ENCODE assay signal across 13 mouse cellular contexts in genomic region chr7:92822409-92823101, GRCm38 (mm10). TPM values are rescaled to one million over a fixed set of nuclear protein-coding genes. Genes with fewer than 3 reads are reported as not detected.
DNase-seq lines count a peak whose midpoint lies in the region; ATAC-seq and TF ChIP-seq lines count a peak whose summit lies in the region.
"Had no signal": no experiment of that assay in that cellular context is flagged by ENCODE, and none has a peak within 500 bp of the region (broad histone marks: within the 10 kb centered on the region; RNA-seq: fewer than 3 reads in every experiment).

No protein-coding gene starts in this region.

- peak overlapping the region; percentile 14; the same call in 1 of the 2 replicates for H3K4me2 ChIP-seq in lung, embryonic 16.5 days (ENCODE audit: low read depth, low read length)
- no peak overlapping the region for H3K4me2 ChIP-seq in limb, embryonic 13.5 days (replicated peaks)
- 0 out of 2 replicates have a peak overlapping the region, but pooled peaks have one; percentile 13 for H3K4me2 ChIP-seq in stomach, embryonic 15.5 days
- H3K4me2 ChIP-seq: neural tube, embryonic 12.5 days had no signal

- TF ChIP-seq CTCF in gastrocnemius, adult 2 months (IDR thresholded peaks at IDR 0.05) = no peak
- TF ChIP-seq CTCF in lung, adult 2 months (IDR thresholded peaks at IDR 0.05; ENCODE audit: insufficient read depth, low read length) = no peak

- H3K27ac ChIP-seq in gastrocnemius, adult 2 months = peak overlapping the region; percentile 17; the same call in 1 of the 2 replicates
- H3K27ac ChIP-seq in lung, embryonic 16.5 days (ENCODE audit: low read length) = peak overlapping the region; percentile 79
- H3K27ac ChIP-seq in limb, embryonic 13.5 days = no peak overlapping the region; the same call in 1 of the 2 replicates
- H3K27ac ChIP-seq in stomach, embryonic 15.5 days = peak overlapping the region; percentile 85
- H3K27ac ChIP-seq: forebrain, embryonic 10.5 days; macrophage; neural tube, embryonic 12.5 days had no signal

- ATAC-seq in lung, embryonic 16.5 days (ENCODE audit: low read depth) = peak; percentile 46; the same call in 1 of the 2 replicates
- ATAC-seq in limb, embryonic 13.5 days (ENCODE audit: low FRiP score, low read depth) = peak; percentile 71; the same call in 1 of the 2 replicates
- ATAC-seq in stomach, embryonic 15.5 days (ENCODE audit: insufficient read depth, low FRiP score, low read depth) = peak; percentile 59; the same call in 1 of the 2 replicates

- no peaks in the 10 kb centered on the region for H3K9me3 ChIP-seq in lung, embryonic 16.5 days (ENCODE audit: control insufficient read depth, low read length)
- H3K9me3 ChIP-seq in limb, embryonic 13.5 days = no peaks in the 10 kb centered on the region
- no peaks in the 10 kb centered on the region for H3K9me3 ChIP-seq in stomach, embryonic 15.5 days
- H3K9me3 ChIP-seq: forebrain, embryonic 10.5 days; neural tube, embryonic 12.5 days had no signal

- no peak for TF ChIP-seq POLR2A in lung, adult 2 months (IDR thresholded peaks at IDR 0.05; ENCODE audit: borderline replicate concordance, extremely low read depth, low read depth, low read length)

- no peaks in the 10 kb centered on the region for H3K36me3 ChIP-seq in lung, embryonic 16.5 days (ENCODE audit: control insufficient read depth, insufficient read depth, low read length)
- H3K36me3 ChIP-seq in limb, embryonic 13.5 days = peaks cover 5% of the 10 kb centered on the region; the same call in 1 of the 2 replicates
- H3K36me3 ChIP-seq in stomach, embryonic 15.5 days = no peaks in the 10 kb centered on the region
- H3K36me3 ChIP-seq: forebrain, embryonic 10.5 days; neural tube, embryonic 12.5 days had no signal

- H3K27me3 ChIP-seq in lung, embryonic 16.5 days (ENCODE audit: control insufficient read depth, insufficient read depth, low read depth, low read length) = no peaks in the 10 kb centered on the region
- H3K27me3 ChIP-seq in limb, embryonic 13.5 days = no peaks in the 10 kb centered on the region
- no peaks in the 10 kb centered on the region for H3K27me3 ChIP-seq in stomach, embryonic 15.5 days (replicated peaks)
- H3K27me3 ChIP-seq: neural tube, embryonic 12.5 days had no signal

- no peak overlapping the region for H3K9ac ChIP-seq in lung, embryonic 16.5 days (ENCODE audit: low read length)
- no peak overlapping the region for H3K9ac ChIP-seq in limb, embryonic 13.5 days
- no peak overlapping the region for H3K9ac ChIP-seq in stomach, embryonic 15.5 days
- H3K9ac ChIP-seq: neural tube, embryonic 12.5 days had no signal

- no peak overlapping the region for H3K4me3 ChIP-seq in gastrocnemius, adult 2 months
- H3K4me3 ChIP-seq in lung, embryonic 16.5 days (ENCODE audit: low read length) = no peak overlapping the region
- no peak overlapping the region for H3K4me3 ChIP-seq in lung, adult 2 months (replicated peaks; ENCODE audit: extremely low read depth, low read depth, low read length)
- H3K4me3 ChIP-seq in limb, embryonic 13.5 days = no peak overlapping the region
- H3K4me3 ChIP-seq in stomach, embryonic 15.5 days (replicated peaks) = no peak overlapping the region
- H3K4me3 ChIP-seq: forebrain, embryonic 10.5 days; neural tube, embryonic 12.5 days had no signal

- intact Hi-C loops in gastrocnemius, adult 2 months (cut with DNase I) = no loop called here
- intact Hi-C loops in gastrocnemius, postnatal 14 days (cut with DNase I; ENCODE audit: low total_unique reads) = no loop called here

- peaks cover 9% of the 10 kb centered on the region; the same call in 1 of the 2 replicates for H3K4me1 ChIP-seq in lung, embryonic 16.5 days (replicated peaks; ENCODE audit: control insufficient read depth, insufficient read depth, low read length)
- H3K4me1 ChIP-seq in lung, adult 2 months (ENCODE audit: control insufficient read depth, insufficient read depth, low read length) = no peaks in the 10 kb centered on the region; the same call in 1 of the 2 replicates
- peaks cover 19% of the 10 kb centered on the region for H3K4me1 ChIP-seq in limb, embryonic 13.5 days
- H3K4me1 ChIP-seq in stomach, embryonic 15.5 days = peaks cover 14% of the 10 kb centered on the region; the same call in 1 of the 2 replicates
- H3K4me1 ChIP-seq: neural tube, embryonic 12.5 days had no signal

- DNase-seq in gastrocnemius, adult 2 months = no peak
- DNase-seq in gastrocnemius, postnatal 14 days = no peak
- no peak for DNase-seq in lung, adult 2 months
- no peak for DNase-seq in right cerebral cortex, postnatal 10 days (ENCODE audit: low spot score in 2 of 2)
- no peak for DNase-seq in layer of hippocampus, postnatal 14 days (ENCODE audit: low spot score in 2 of 2)
- DNase-seq: B cell, adult 2 months; kidney, postnatal 10 days had no signal

- 26% methylated on average over 1 of the region's 1 CpGs for WGBS in lung, embryonic 16.5 days
- 58% methylated on average over 1 of the region's 1 CpGs for WGBS in lung, adult 2 months
- WGBS in limb, embryonic 13.5 days = 10% methylated on average over 1 of the region's 1 CpGs
- 28% methylated on average over 1 of the region's 1 CpGs for WGBS in stomach, embryonic 15.5 days

RNA-seq across cellular contexts. Expression of gene Ddias, which starts 51.5 kb away (rescaled TPM):
- under 1 TPM in 1 of 2 experiments, not detected in 1; 0.06 TPM for total RNA-seq in gastrocnemius, adult 2 months (2021)
- under 1 TPM; 0.24 to 0.66 TPM for total RNA-seq in gastrocnemius, postnatal 14 days (2021)
- polyA plus RNA-seq in lung, embryonic 16.5 days (2015; fragmentation: Nextera tagmentation; extraction: Ambion mirVana) = 13.9 and 15.1 TPM in 2 replicates
- 0.03 and 0.07 TPM in 2 replicates for polyA plus RNA-seq in lung, adult 2 months (2012; rRNA removed)
- 13.0 and 14.0 TPM in 2 replicates for polyA plus RNA-seq in limb, embryonic 13.5 days (2015; fragmentation: Nextera tagmentation; extraction: Ambion mirVana)
- 11.0 and 11.4 TPM in 2 replicates for polyA plus RNA-seq in stomach, embryonic 15.5 days (2015; fragmentation: Nextera tagmentation; extraction: Ambion mirVana)
- 1 to 10 TPM in 1 of 2 experiments, under 1 TPM in 1; 0.86 to 2.2 TPM for total RNA-seq in layer of hippocampus, postnatal 14 days (2021)

RNA-seq across cellular contexts. Expression of gene Prcp, which starts 51.7 kb away (rescaled TPM):
- total RNA-seq in gastrocnemius, adult 2 months (2021) = 1 to 10 TPM; 2.9 to 3.5 TPM
- 10 to 100 TPM; 17.2 to 18.8 TPM for total RNA-seq in gastrocnemius, postnatal 14 days (2021)
- 42.5 and 43.1 TPM in 2 replicates for polyA plus RNA-seq in lung, embryonic 16.5 days (2015; fragmentation: Nextera tagmentation; extraction: Ambion mirVana)
- 25.4 and 32.5 TPM in 2 replicates for polyA plus RNA-seq in lung, adult 2 months (2012; rRNA removed)
- polyA plus RNA-seq in limb, embryonic 13.5 days (2015; fragmentation: Nextera tagmentation; extraction: Ambion mirVana) = 25.7 and 27.2 TPM in 2 replicates
- 23.9 and 24.7 TPM in 2 replicates for polyA plus RNA-seq in stomach, embryonic 15.5 days (2015; fragmentation: Nextera tagmentation; extraction: Ambion mirVana)
- total RNA-seq in layer of hippocampus, postnatal 14 days (2021) = 10 to 100 TPM in 1 of 2 experiments, 1 to 10 TPM in 1; 8.8 to 10.9 TPM

Comparison
In these comparisons a context has a peak if more than half of its experiments do, and no peak if none do; other contexts are left out.
1. RNA of gene Ddias, which starts 51.5 kb away (polyA plus RNA-seq): 13.9 to 15.1 TPM in lung, embryonic 16.5 days, 13.0 to 14.0 TPM in limb, embryonic 13.5 days and 11.0 to 11.4 TPM in stomach, embryonic 15.5 days; 0.03 to 0.07 TPM in lung, adult 2 months; every median in the first group is over 10 times any median in the second.
2. Peak in every context shown above with its lines, with median percentiles within 50 percentile points of each other: ATAC-seq.